Mouse (Mus musculus) stomach, postnatal 0 days (tissue): ENCODE data around the gene Samd14.

Experiments used
- CTCF ChIP-seq: IDR thresholded peaks from 2 replicates; pipeline ENCODE4 v1.5.1; 2016; ENCODE audit warnings: antibody characterized with exemption, low read depth, mild to moderate bottlenecking, moderate library complexity
- EP300 ChIP-seq: optimal IDR thresholded peaks from 2 replicates; pipeline ENCODE3; 2016; ENCODE audit warnings: antibody characterized with exemption

DNA sequence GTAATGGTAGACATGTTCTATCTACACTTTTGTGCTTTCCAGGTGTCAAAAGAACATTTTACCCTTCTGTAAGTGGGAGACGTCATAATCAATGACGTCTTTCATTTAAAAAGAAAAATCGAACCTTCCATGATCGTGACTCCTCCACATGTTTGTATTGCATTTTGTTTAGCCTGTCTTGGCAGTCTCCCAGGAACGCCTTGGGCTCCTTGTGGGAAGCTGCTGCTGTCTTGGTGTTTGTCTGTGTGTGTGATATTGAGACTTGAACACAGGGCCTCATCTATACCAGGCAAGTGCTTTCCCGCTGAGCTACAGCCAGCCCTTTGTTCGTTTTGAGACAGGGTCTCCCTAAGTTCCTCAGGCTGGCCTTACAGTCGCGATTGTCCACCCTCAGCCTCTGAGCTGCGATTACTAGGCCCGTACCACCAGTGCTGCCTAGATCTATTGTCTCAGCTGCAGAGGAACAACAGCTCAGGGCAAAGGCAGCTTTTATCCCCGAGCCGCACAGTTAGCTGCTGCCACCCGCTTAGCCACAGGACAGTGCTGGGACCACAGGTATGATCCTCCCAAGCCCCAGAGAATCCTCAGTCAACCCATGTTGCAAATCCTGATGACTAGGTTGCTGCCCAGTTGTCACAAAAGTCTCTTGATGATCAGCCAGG is 28.6 kb downstream of the Samd14 start:
- no peak for TF ChIP-seq CTCF
- no peak for TF ChIP-seq EP300
